Mouse (Mus musculus) gastrocnemius, adult 2 months (tissue): Measurements from ENCODE around the gene Pdxk. TPM values are rescaled to one million over a fixed set of nuclear protein-coding genes. Genes with fewer than 3 reads are reported as not detected.
"Not testable (repeated sequence)": the region's sequence is repeated elsewhere in the genome, so short reads cannot be mapped to it uniquely, and the experiment has no call there.

Experiments used
- DNase-seq: peaks from one replicate; pipeline ENCODE4 v3.0.0; 2022
- H3K27ac ChIP-seq: fragments of 200-600 bp; 2 replicates; pipeline ENCODE4 v1.8.1; 2022; ENCODE audit warnings: mild to moderate bottlenecking
- H3K4me3 ChIP-seq: fragments of 200-600 bp; 2 replicates; pipeline ENCODE4 v1.8.1; 2022; ENCODE audit warnings: mild to moderate bottlenecking, moderate library complexity
- CTCF ChIP-seq: fragments of 200-600 bp; IDR thresholded peaks from 2 replicates; pipeline ENCODE4 v1.8.1; 2022; ENCODE audit warnings: antibody characterized with exemption, mild to moderate bottlenecking, moderate library complexity
- intact Hi-C: fragments of 180-260 bp; cut with DNase I; formaldehyde crosslinking; loops from one replicate; pipeline ENCODE4 v1.15.1; 2025
- total RNA-seq, 2 experiments: library from RNA; stranded (reverse); gene quantifications; 2 replicates each; pipeline ENCODE4 v1.2.3; 2021

The Pdxk gene
- total RNA-seq, 2 experiments from 2014 or later, result 5.1 to 10.4 TPM

DNA sequence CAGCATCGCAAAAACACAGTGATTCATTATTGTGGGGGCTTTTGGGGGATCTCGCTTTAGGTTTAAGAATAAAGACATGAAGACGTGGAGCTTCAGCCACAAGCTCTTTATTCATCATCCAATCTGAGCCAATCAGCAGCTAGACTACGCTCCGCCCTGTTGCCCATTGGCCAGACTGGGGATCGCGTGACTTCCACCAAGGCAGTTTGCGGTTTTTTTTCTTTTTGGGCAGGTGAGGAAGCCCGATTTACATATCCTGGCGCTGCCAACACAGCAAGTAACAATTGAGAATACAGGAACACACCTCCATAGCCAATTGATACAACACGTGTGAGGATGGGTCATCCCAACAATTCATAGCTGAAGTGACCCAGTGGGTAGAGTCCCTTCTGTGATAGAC lies 36.7 kb downstream of the Pdxk start:
- TF ChIP-seq CTCF, result no peak
- intact Hi-C loops, result no loop called here
- Histone ChIP-seq H3K27ac (no peak overlapping the region), H3K4me3 (no peak overlapping the region)
- DNase-seq, result no peak

DNA sequence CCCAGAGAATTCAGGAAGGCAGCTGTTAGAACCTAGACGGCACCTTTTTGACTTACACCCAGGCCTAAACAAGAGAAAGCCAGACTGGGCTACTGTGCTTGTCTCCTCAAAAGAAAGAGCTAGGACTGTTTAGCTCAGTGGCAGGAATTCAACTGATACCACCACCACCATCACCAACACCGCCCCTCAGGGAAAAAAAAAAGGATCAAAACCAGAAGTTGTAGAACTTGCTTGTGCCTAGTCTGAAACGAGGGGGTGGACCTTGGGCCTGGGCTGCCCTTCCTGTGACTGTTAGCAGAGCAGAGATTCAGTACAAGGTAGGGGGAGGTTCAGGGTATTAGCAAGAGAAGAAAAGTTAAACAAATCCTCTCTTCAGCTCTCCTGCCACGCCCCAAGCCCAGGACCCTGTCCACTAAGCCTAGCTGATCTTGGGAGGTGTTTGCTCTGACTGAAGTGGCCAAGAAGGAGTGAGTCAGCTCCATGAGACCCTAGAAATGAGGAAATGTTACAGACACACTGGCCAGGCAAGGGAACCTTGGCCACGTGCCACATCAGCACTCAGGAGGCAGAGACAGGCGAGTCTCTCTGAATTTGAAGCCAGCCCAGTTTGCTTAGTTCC lies 38.5 kb downstream of the Pdxk start:
- Histone ChIP-seq H3K4me3 (peak overlapping the region; percentile 89), H3K27ac (peak overlapping the region; percentile 89)
- peak; percentile 45 for DNase-seq
- intact Hi-C loops, result no loop called here
- no peak for TF ChIP-seq CTCF

DNA sequence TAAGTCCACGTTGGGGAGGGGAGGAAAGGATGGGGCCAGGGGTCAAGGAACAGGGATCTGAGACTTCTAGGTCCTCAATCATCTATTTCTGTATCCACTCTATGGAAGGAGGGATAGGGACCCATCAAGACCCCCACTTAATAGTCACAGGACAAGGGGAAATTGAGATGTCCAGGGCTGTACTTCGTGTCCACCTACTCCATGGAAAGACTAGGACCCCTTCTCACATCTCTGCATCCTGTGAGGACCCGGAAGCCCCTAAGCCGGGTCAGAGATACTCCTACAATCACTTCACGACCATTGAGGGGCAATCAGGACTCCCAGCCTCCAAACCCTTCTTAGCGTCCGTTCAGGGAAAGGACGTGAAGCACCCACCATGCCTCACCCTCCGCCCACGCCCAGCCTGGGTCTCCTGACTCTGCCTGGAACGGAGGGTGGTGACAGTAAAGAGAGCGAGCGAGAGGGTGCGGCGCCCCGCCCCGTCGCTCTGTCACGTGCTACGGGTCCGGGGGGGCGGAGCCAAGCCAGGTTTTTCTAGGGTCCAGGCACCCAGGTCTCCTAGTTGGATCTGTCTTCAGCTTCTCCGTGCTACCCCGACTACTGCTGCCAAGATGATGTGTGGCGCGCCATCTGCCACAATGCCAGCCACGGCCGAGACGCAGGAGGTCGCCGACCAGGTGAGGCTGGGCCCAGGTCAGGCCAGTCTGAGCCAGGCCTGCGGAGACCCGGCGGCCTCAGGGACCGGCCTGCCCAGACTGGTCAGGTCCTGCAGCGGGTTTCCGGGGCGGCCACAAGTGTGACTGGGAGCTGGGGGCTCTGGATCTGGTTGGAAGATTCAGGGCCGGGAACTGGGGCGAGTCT lies 39.4 kb downstream of the Pdxk start, which contains the start of gene Cstb:
Gene Cstb (plus strand): TSS at position 489 of the 861 bp plus-strand sequence.
- TF ChIP-seq CTCF, result no peak
- Histone ChIP-seq H3K4me3 (peak within 1 kb of the TSS; percentile 89), H3K27ac (peak within 1 kb of the TSS; percentile 89)
- intact Hi-C loops, result no loop called here
- DNase-seq, result peak; percentile 86

DNA sequence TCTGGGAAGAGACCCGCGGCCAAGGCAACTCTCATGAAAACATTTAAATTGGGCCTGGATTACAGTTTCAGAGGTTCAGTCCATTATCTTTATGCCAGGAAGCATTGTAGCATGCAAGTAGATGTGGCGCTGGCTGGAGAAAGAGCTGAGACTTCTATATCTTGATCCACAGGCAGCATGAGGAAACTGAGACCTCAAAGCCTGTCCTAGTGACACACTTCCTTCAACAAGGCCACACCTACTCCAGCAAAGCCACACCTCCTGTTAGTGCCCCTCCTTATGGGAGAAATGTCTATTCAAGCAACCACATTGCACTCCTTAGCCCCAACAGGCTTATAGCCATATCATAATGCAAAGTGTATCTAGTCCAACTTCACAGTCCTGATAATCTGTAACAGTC lies 42.2 kb downstream of the Pdxk start:
- intact Hi-C loops, result no loop called here
- no peak for DNase-seq
- Histone ChIP-seq H3K4me3 (no peak overlapping the region), H3K27ac (no peak overlapping the region)
- no peak for TF ChIP-seq CTCF

DNA sequence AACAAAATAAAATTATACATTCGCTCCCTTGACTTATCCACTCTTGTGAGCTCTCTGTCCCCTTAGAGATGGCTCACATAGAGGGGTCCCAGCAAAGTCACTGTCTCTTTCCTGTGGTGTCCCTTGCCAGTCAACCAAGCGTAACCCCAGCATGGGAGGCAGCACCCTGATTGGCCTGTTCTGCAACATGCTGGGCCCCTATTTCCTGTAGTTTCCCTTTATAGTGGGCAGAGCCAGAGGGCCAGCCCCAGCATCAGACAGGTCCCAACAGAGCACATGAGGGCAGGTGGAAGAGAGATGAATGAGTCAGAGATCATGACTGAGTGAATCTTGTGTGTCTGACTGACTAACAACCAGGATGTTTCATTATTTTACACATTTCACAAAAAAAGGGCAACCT lies 43.8 kb downstream of the Pdxk start:
- intact Hi-C loops, result no loop called here
- H3K4me3 ChIP-seq, result no peak overlapping the region
- no peak for TF ChIP-seq CTCF
- DNase-seq, result no peak
- H3K27ac ChIP-seq, result no peak overlapping the region

DNA sequence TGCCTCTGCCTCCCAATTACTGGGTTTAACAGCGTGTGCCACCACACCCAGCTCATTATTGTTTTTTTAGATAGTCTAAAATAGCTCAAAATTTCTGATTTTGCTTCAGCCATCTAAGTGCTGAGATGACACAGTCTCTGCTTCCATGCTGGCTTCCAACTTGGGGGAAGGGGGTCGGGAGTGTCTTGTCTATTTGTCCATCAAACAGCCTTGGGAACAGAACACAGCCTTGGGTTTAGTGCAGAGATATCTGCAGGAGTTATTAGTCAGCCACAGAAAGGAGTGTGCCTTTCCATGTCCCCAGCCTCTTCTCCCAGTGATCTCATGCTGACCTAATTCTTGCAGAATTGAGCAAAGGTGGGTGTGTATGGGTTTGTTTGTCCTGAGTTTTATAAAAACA lies 46.0 kb downstream of the Pdxk start:
- no peak for TF ChIP-seq CTCF
- DNase-seq, result no peak
- intact Hi-C loops, result no loop called here
- H3K27ac ChIP-seq, result no peak overlapping the region
- H3K4me3 ChIP-seq, result no peak overlapping the region

DNA sequence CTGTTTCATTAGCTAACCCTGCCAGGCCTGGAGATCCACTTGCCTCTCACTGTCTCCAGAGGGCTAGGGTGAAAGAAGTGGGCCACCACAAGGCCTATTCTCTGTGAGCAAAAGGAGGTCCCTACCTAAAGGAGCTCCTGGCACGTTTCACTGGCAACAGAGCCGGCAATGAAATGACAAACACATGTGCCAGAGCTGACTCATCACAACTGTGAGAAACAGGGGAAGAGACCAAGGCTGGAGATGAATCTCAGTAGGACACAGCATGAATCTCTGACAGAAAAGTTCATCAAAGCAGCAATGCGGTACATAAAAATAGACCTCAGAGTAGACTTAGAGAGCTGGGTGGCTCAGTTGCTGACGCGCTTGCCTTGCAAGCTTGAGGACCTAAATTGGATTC lies 46.9 kb downstream of the Pdxk start:
- no peak for TF ChIP-seq CTCF
- no peak overlapping the region for H3K4me3 ChIP-seq
- intact Hi-C loops, result no loop called here
- no peak for DNase-seq
- no peak overlapping the region for H3K27ac ChIP-seq

DNA sequence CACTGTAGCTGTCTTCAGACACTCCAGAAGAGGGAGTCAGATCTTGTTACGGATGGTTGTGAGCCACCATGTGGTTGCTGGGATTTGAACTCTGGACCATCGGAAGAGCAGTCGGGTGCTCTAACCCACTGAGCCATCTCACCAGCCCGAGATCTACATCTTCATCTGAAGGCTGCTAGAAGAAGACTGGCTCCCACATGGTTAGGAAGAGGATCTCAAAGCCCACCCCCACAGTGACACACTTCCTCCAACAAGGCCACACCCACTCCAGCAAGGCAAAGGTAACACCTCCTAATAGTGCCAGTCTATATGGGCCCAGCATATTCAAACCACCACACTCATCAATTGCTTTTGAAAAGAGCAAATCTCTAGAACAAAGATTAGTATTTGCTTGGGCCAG lies 49.8 kb downstream of the Pdxk start:
- H3K27ac ChIP-seq, H3K4me3 ChIP-seq, DNase-seq, intact Hi-C loops: not testable (repeated sequence)

DNA sequence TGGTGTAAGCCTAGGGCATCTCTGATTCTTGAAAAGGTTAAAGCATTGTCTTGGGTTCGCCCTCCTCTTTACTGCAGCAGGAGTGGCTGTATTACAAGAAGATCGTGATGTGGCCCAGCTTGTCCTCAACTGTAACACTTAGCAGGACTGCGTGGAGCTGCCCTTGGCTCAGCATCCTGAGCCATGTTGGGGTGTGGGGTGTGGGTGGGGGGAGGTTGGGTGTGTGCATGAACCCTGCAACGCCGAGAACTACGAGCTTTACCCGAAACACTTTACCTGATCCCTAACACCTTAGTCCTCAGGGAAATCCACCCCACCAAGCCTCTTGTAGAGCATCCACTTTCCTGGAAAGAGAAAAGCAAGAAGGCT lies 51.6 kb downstream of the Pdxk start:
- Histone ChIP-seq H3K27ac (peak overlapping the region; percentile 94), H3K4me3 (peak overlapping the region; percentile 81)
- TF ChIP-seq CTCF, result no peak
- no peak for DNase-seq
- intact Hi-C loops, result no loop called here

DNA sequence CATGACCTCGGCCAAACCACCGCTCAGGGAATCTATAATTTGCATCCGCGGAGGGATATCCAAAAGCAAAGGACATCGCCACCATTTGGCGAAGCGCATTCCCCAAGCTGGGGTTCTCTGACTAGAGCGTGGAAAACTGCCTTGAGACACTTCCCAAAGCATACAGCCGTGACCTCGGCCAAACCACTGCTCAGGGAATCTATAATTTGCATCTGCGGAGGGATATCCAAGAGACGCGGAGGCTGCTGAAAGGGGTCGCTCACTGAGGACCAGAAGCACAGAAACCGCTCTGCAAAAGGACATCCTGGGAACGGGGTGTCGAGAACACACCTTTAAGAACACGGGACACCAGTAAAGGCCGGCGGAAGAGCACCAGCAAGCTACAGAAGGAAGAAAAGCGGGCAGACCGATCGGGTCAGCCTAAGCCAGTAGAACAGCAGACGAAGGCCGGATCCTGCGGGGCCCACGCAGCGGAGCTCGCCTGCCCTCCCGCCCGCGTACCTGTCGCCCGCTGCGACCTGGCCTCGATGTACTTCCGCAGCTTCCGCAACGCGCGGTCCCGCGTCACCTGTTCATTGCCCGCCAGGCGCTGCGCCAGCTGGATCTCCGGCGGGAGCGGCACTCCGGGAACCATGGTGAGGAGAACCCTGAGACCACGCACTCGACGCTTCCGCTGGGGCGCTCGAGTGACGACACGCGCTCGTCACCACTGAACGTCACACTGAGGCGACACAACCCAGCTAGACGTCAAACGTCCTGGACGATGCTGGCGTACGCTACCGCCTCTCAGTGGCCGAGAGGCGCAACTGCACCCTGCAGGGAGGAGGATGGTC lies 52.2 kb downstream of the Pdxk start, which contains the start of gene Rrp1:
Gene Rrp1 (minus strand): TSS at position 725 of the 833 bp plus-strand sequence.
- peak; percentile 100; the same call in 1 of the 2 replicates for TF ChIP-seq CTCF
- peak within 1 kb of the TSS; percentile 81 for H3K4me3 ChIP-seq
- peak; percentile 92 for DNase-seq
- peak within 1 kb of the TSS; percentile 94 for H3K27ac ChIP-seq
- intact Hi-C loops, result no loop called here

DNA sequence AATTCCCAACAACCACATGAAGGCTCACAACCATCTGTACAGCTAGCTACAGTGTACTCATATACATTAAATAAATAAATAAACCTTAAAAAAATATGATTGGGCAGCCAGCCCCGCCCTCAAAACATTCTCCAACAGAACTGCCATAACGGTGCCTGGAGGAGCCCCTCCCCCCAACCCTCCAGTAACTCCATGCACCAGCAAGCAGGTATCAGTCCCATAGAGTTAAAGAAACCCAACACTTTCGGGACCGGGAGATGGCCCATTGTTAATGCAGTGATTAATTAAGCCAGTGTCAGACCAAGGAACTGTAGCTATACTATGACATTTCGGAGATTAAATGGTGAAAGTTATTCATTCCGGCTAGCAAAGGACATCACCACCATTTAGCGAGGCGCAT lies 52.9 kb downstream of the Pdxk start:
- peak overlapping the region; percentile 81 for H3K4me3 ChIP-seq
- no peak for DNase-seq
- peak overlapping the region; percentile 94 for H3K27ac ChIP-seq
- intact Hi-C loops, result no loop called here
- TF ChIP-seq CTCF, result no peak

DNA sequence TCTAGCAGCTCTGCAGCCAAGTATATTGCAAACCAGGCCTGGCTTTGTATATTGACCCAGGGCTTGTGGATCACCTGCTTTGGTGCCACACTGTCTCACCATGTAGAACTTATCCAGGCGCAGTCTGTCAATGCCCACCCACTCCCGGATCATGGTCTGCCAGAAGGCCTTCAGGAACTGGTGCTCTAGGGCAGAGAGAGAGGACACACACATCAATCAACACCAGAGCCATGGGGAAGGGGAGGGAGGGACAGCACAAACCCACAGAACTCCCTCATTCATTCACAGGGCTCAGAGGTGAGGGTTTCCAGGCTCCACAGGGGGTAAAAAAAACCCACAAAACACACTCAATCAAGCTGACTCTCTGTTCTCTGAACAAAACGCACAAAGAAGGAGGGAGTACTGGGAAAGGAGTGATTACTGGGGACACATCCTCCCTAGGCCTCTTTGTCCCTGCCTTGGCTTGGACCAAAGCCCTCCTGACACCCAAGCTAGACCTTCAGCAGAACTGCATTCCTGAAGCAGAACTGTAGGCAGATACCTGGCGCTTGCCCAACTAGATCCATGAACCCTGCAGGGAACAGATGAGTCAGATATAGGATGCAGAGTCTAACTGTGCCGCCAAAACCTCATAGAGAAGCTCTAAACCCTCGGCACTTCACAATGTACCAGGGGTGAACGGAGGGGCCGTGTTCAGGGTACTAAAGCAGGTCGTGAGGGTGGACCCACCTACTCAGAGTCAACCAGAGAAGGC lies 55.6 kb downstream of the Pdxk start:
- H3K4me3 ChIP-seq, result no peak overlapping the region
- DNase-seq, result no peak
- intact Hi-C loops, result no loop called here
- TF ChIP-seq CTCF, result no peak
- no peak overlapping the region for H3K27ac ChIP-seq
